Mouse (Mus musculus): ENCODE results near the gene Mms22l. TPM values are rescaled to one million over a fixed set of nuclear protein-coding genes. Genes with fewer than 3 reads are reported as not detected.

The Mms22l gene
- total and polyA plus RNA-seq, 3 experiments, result 72.8 to 109 (median 96.3) TPM

DNA sequence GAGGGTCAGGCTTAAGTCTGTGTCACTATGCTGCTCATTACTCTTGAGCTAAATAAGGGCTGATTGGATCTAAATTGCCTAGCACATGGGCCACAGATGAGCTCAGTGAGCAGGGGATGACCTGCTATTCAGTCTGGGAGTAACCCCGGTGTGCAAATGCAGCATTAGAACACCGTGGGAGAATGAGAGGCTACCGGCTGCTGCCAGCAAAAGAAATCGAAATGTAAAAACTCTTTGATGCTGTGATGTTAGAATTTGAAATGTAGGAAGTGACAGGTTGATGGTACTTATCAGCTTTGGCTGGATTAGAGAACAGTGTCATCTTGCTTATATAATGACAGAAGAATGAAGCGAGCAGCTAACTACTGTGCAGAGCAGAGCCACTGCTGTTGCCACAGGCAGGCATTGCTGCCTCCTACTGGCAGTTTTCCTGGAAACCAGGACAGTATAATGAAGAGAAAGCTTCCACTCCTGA is 48.5 kb downstream of the Mms22l start:
- TF ChIP-seq CTCF (IDR thresholded peaks at IDR 0.05; ENCODE audit: low read depth, low read length), result no peak
- no peak for TF ChIP-seq GATA1 (IDR thresholded peaks at IDR 0.05; ENCODE audit: borderline replicate concordance, low read length)
- no peak for TF ChIP-seq GATA2 (IDR thresholded peaks at IDR 0.05; ENCODE audit: borderline replicate concordance, low read depth, low read length)
- TF ChIP-seq TAL1 (conservative IDR thresholded peaks at IDR 0.05; ENCODE audit: low read depth, low read length), result no peak
- no peak for TF ChIP-seq POLR2AphosphoS5 (IDR thresholded peaks at IDR 0.05; ENCODE audit: insufficient replicate concordance, low read depth, low read length)
- Histone ChIP-seq H3K27me3 (ENCODE audit: insufficient read depth, low read length) (no peaks in the 10 kb centered on the region), H3K4me3 (ENCODE audit: low read depth, low read length) (no peak overlapping the region), H3K4me1 (ENCODE audit: insufficient read depth, low read depth, low read length) (peaks cover 5% of the 10 kb centered on the region; the same call in 1 of the 2 replicates), H3K9me3 (replicated peaks) (no peaks in the 10 kb centered on the region), H3K36me3 (replicated peaks) (peaks cover 40% of the 10 kb centered on the region)
- DNase-seq (ENCODE audit: low spot score) (no peak), ATAC-seq (ENCODE audit: extremely low read depth, insufficient number of reproducible peaks, low FRiP score, poor library complexity, severe bottlenecking) (no peak; the same call in none of the 2 replicates)

DNA sequence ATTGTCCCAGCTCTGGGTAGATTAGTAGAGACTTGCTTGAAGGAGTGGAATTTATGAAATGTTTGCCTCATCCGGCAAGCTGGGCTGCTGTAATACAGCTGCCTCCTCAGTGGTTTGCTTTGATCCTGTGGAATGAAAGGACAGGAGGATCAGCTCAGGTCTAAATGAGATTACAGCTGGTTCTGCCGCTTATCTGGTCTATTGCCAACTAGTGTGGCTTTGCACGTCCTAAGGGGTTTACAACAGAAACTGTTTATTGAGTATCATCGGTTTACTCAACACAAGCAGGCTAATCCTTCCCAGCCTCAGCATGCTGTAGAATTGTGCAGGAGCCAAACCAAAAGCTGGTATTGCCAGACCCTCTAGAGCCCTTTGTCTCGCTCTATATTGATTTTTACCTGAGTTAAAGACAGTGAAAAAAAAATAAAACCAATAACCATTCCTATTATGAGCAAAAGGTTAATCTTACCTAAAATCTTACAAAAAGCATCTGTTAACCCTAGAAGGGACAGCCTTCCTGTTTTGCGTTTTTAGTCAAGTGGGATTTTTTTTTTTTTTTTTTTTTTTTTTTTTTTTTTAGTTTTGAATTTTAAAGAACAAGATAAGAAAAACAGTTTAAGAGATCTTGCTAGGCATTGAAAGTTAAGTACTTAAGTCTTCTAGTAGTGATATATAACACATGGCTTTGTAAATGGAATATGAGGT is 60.0 kb downstream of the Mms22l start:
- H3K27me3 ChIP-seq (ENCODE audit: insufficient read depth, low read length), result no peaks in the 10 kb centered on the region
- ATAC-seq (ENCODE audit: extremely low read depth, insufficient number of reproducible peaks, low FRiP score, poor library complexity, severe bottlenecking) (0 out of 2 replicates have a peak, but pooled peaks have one; percentile 8), DNase-seq (ENCODE audit: low spot score) (no peak)
- TF ChIP-seq CTCF (IDR thresholded peaks at IDR 0.05; ENCODE audit: low read depth, low read length) (no peak), POLR2AphosphoS5 (IDR thresholded peaks at IDR 0.05; ENCODE audit: insufficient replicate concordance, low read depth, low read length) (no peak), TAL1 (conservative IDR thresholded peaks at IDR 0.05; ENCODE audit: low read depth, low read length) (no peak), GATA2 (IDR thresholded peaks at IDR 0.05; ENCODE audit: borderline replicate concordance, low read depth, low read length) (no peak), GATA1 (IDR thresholded peaks at IDR 0.05; ENCODE audit: borderline replicate concordance, low read length) (no peak)
- H3K4me1 ChIP-seq (ENCODE audit: insufficient read depth, low read depth, low read length), result peaks cover 7% of the 10 kb centered on the region
- peaks cover 41% of the 10 kb centered on the region for H3K36me3 ChIP-seq (replicated peaks)
- no peaks in the 10 kb centered on the region for H3K9me3 ChIP-seq (replicated peaks)
- H3K4me3 ChIP-seq (ENCODE audit: low read depth, low read length), result no peak overlapping the region

DNA sequence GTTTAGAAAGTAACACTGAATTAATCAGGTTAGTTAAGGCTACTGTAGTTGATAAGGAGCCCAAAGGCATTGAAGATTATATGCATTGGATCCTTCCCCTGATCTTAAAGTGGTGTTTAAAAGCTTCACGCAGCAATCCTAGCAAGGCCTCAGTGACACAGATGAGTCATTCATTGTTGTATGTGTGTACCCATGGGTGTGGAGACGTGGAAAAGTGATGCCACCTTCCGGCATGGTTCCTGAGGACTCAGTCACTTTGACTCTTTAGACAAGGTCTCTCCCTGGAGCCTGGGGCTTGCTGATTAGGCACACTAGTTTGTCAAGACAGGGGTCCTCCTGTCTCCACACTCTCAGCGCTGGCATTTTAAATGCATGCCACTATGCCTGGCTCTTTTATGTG is 60.9 kb downstream of the Mms22l start:
- DNase-seq (ENCODE audit: low spot score) (no peak), ATAC-seq (ENCODE audit: extremely low read depth, insufficient number of reproducible peaks, low FRiP score, poor library complexity, severe bottlenecking) (no peak)
- Histone ChIP-seq H3K27me3 (ENCODE audit: insufficient read depth, low read length) (no peaks in the 10 kb centered on the region), H3K4me3 (ENCODE audit: low read depth, low read length) (no peak overlapping the region), H3K4me1 (ENCODE audit: insufficient read depth, low read depth, low read length) (peaks cover 7% of the 10 kb centered on the region), H3K9me3 (replicated peaks) (no peaks in the 10 kb centered on the region), H3K36me3 (replicated peaks) (peaks cover 38% of the 10 kb centered on the region)
- no peak for TF ChIP-seq TAL1 (conservative IDR thresholded peaks at IDR 0.05; ENCODE audit: low read depth, low read length)
- no peak for TF ChIP-seq GATA1 (IDR thresholded peaks at IDR 0.05; ENCODE audit: borderline replicate concordance, low read length)
- no peak for TF ChIP-seq POLR2AphosphoS5 (IDR thresholded peaks at IDR 0.05; ENCODE audit: insufficient replicate concordance, low read depth, low read length)
- TF ChIP-seq CTCF (IDR thresholded peaks at IDR 0.05; ENCODE audit: low read depth, low read length), result no peak
- no peak for TF ChIP-seq GATA2 (IDR thresholded peaks at IDR 0.05; ENCODE audit: borderline replicate concordance, low read depth, low read length)

DNA sequence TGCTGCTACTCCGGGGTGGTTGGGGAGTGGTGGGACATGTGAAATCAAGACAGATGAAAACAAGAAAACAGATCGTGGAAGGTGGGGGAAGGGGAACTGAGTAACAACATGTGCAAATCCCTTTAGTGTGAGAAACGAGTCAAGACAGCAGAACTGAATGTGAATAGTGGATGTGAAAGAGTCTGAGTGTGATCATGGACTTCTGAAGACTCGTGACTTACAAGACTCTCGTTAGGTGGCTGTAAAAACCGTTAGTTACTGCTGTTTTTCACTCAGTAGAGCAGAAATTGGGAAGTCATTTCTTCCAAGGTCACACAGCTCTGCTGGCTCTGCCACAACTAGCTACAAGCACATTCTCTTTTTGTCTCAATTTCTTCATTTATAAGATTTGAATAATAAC is 71.8 kb downstream of the Mms22l start:
- TF ChIP-seq CTCF (IDR thresholded peaks at IDR 0.05; ENCODE audit: low read depth, low read length) (no peak), GATA1 (IDR thresholded peaks at IDR 0.05; ENCODE audit: borderline replicate concordance, low read length) (no peak), GATA2 (IDR thresholded peaks at IDR 0.05; ENCODE audit: borderline replicate concordance, low read depth, low read length) (no peak), POLR2AphosphoS5 (IDR thresholded peaks at IDR 0.05; ENCODE audit: insufficient replicate concordance, low read depth, low read length) (no peak), TAL1 (conservative IDR thresholded peaks at IDR 0.05; ENCODE audit: low read depth, low read length) (no peak)
- DNase-seq (ENCODE audit: low spot score), result no peak
- no peaks in the 10 kb centered on the region for H3K9me3 ChIP-seq (replicated peaks)
- peaks cover 54% of the 10 kb centered on the region for H3K36me3 ChIP-seq (replicated peaks)
- ATAC-seq (ENCODE audit: extremely low read depth, insufficient number of reproducible peaks, low FRiP score, poor library complexity, severe bottlenecking), result no peak
- H3K4me3 ChIP-seq (ENCODE audit: low read depth, low read length), result no peak overlapping the region
- peaks cover 4% of the 10 kb centered on the region; the same call in 1 of the 2 replicates for H3K4me1 ChIP-seq (ENCODE audit: insufficient read depth, low read depth, low read length)
- H3K27me3 ChIP-seq (ENCODE audit: insufficient read depth, low read length), result no peaks in the 10 kb centered on the region

DNA sequence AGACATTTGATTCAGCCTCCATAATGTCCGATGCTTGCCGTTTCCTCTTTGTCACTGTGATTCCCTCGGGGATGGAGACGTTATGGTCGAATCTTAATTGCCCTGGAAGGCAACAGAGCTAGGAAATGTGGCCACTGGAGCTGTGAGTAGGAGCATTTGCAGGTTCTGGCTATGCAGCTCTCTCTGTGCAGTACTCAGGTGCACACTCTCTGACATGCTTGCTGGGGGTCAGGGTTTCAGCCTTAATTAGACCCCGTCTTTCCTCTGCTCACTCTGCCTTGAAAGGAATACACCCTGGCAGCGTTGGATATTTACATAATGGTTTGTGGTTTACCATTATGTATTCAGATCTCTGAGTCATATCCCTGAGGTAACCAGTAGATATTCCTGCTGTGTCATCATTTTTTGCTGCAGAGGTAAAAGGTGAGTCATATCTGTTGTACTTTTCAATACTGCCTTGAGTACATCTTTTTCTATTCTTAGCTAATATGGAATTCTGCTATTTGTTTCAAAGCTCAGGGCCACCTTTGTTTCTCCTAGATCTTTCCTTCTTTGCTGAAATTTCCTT is 72.8 kb downstream of the Mms22l start:
- Histone ChIP-seq H3K4me1 (ENCODE audit: insufficient read depth, low read depth, low read length) (peaks cover 4% of the 10 kb centered on the region; the same call in 1 of the 2 replicates), H3K9me3 (replicated peaks) (no peaks in the 10 kb centered on the region), H3K4me3 (ENCODE audit: low read depth, low read length) (no peak overlapping the region), H3K36me3 (replicated peaks) (peaks cover 54% of the 10 kb centered on the region), H3K27me3 (ENCODE audit: insufficient read depth, low read length) (no peaks in the 10 kb centered on the region)
- TF ChIP-seq CTCF (IDR thresholded peaks at IDR 0.05; ENCODE audit: low read depth, low read length) (no peak), GATA1 (IDR thresholded peaks at IDR 0.05; ENCODE audit: borderline replicate concordance, low read length) (no peak), GATA2 (IDR thresholded peaks at IDR 0.05; ENCODE audit: borderline replicate concordance, low read depth, low read length) (no peak), TAL1 (conservative IDR thresholded peaks at IDR 0.05; ENCODE audit: low read depth, low read length) (no peak), POLR2AphosphoS5 (IDR thresholded peaks at IDR 0.05; ENCODE audit: insufficient replicate concordance, low read depth, low read length) (no peak)
- ATAC-seq (ENCODE audit: extremely low read depth, insufficient number of reproducible peaks, low FRiP score, poor library complexity, severe bottlenecking) (0 out of 2 replicates have a peak, but pooled peaks have one; percentile 15), DNase-seq (ENCODE audit: low spot score) (no peak)

DNA sequence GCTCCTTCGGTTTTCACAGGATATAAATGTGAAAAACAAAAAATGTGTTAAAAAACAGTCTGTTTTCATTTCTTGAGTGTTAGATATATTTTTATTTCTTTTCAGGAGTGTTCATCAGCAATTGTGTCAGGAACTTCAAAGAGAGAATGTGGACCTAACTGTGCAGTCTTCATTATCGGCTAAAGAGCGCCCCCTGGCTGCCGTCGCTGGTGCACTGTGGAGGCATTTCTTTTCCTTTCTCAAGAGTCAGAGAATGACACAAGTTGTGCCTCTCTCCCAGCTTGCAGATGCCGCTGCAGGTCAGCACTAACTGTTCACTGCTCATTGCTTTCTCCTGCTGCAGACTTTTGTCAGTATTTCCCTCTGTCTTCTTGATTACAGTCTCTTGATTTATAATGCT is 78.0 kb downstream of the Mms22l start:
- DNase-seq (ENCODE audit: low spot score) (no peak), ATAC-seq (ENCODE audit: extremely low read depth, insufficient number of reproducible peaks, low FRiP score, poor library complexity, severe bottlenecking) (peak; percentile 66)
- Histone ChIP-seq H3K36me3 (replicated peaks) (peaks cover 56% of the 10 kb centered on the region), H3K4me3 (ENCODE audit: low read depth, low read length) (no peak overlapping the region), H3K9me3 (replicated peaks) (no peaks in the 10 kb centered on the region), H3K27me3 (ENCODE audit: insufficient read depth, low read length) (no peaks in the 10 kb centered on the region), H3K4me1 (ENCODE audit: insufficient read depth, low read depth, low read length) (no peaks in the 10 kb centered on the region; the same call in 1 of the 2 replicates)
- TF ChIP-seq CTCF (IDR thresholded peaks at IDR 0.05; ENCODE audit: low read depth, low read length) (peak; percentile 77), GATA2 (IDR thresholded peaks at IDR 0.05; ENCODE audit: borderline replicate concordance, low read depth, low read length) (no peak)

All from G1E (cell line).